Mouse (Mus musculus) urinary bladder, adult 18-20 months (tissue): ENCODE data around the gene Tvp23a.

Experiments
- DNase-seq, 2 experiments: peaks; one replicate each; pipeline ENCODE4 v3.0.0; 2022; ENCODE audit warnings: low spot score in 2 of 2, mixed read lengths in 2 of 2

The Tvp23a gene

GRCm38 (mm10) chr16:10453872-10454582 is 6.9 kb upstream of the Tvp23a start:
- no peak for DNase-seq

GRCm38 (mm10) chr16:10452445-10452896 is 5.3 kb upstream of the Tvp23a start:
- peak; percentile 16 to 37 for DNase-seq

DNA sequence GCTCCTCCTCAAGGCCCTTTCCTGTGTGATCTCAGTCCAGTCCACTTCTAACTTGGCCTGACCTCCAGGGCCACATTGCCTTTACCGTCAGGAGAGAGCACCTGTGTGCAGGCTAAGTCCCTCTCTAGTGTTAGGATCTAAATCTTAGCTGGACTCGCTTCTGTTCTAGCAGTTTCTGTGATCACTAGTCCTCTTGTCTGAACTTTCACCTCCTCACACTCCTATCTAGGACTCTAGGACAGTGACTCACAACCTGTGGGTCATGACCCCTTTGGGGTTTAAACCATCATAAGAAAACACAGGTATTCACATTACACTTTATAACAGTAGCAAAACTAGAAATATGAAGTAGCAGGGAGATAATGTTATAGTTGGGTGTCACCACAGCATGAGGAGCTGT is 4.7 kb upstream of the Tvp23a start:
- DNase-seq = no peak

- no peak for DNase-seq
These were observed 1.8 kb upstream of the Tvp23a start for GRCm38 (mm10) chr16:10448931-10449330.

- no peak for DNase-seq
These were observed 619 bp upstream of the Tvp23a start for GRCm38 (mm10) chr16:10447781-10448180.

GRCm38 (mm10) chr16:10446573-10447263 is 444 bp downstream of the Tvp23a start:
- no peak for DNase-seq

DNA sequence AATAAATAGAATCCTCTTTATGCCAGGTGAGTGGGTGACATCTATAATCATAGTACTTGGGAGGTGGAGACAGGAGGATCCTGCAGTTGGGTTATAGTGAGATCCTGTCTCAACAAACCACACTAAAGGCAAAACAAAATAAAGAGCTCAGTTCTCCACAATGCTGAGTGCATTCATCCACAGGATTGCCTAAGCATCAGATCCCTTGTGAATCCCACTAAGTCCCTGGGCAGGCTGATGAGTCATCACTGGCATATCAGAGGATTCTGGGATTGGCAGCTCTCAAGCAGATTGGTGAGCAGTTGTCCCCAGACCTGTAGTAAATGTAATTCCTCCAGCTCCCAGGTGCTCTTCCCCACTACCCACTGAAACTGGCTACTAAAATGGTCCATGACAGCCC is 3.4 kb downstream of the Tvp23a start:
- DNase-seq = no peak

- no peak for DNase-seq
These were observed 5.4 kb downstream of the Tvp23a start for GRCm38 (mm10) chr16:10441761-10442160.

DNA sequence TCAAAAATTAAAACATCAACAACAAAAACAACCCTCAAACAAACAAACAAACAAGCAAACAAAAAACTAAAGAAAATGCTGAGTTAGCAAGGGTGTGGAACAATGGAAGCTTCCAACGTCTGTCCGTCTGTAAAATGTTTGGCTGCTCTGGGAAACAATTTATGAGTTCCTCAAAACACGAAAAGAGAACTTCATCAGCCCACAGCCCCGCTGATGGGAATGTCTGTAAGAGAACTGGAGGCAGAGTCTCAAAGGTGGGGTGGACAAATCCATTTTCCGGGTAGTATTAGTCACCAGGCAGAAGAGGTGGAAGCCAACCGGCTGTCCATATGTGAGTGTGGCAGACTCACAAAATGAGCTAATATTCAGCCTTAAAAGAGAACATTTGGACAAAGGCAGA is 5.8 kb downstream of the Tvp23a start:
- DNase-seq = no peak

- DNase-seq = no peak
These were observed 9.1 kb downstream of the Tvp23a start for GRCm38 (mm10) chr16:10438055-10438454.

- DNase-seq = no peak
These were observed 11.0 kb downstream of the Tvp23a start for GRCm38 (mm10) chr16:10436166-10436565.

GRCm38 (mm10) chr16:10433344-10433743 is 13.8 kb downstream of the Tvp23a start:
- DNase-seq = no peak

- no peak for DNase-seq
These were observed 14.8 kb downstream of the Tvp23a start for GRCm38 (mm10) chr16:10432387-10432786.

DNA sequence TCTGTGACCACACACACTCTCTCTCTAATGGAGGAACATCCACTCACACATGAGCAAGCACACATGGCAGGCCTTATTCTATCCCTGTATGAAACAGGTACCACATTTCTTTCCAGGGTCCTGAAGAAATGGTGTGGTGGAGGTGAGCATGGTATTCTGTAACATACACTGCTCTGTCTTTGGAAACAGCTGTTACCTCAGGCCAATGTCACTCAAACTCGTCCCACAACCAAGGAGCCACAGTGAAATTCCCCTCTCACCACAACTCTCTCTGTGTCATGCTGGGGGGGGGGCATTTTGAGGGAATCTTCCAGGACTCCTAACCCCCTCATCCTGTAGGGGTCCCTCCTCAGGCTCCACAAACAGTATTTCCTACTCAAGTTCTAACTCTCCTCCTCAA is 15.3 kb downstream of the Tvp23a start:
- no peak for DNase-seq

DNA sequence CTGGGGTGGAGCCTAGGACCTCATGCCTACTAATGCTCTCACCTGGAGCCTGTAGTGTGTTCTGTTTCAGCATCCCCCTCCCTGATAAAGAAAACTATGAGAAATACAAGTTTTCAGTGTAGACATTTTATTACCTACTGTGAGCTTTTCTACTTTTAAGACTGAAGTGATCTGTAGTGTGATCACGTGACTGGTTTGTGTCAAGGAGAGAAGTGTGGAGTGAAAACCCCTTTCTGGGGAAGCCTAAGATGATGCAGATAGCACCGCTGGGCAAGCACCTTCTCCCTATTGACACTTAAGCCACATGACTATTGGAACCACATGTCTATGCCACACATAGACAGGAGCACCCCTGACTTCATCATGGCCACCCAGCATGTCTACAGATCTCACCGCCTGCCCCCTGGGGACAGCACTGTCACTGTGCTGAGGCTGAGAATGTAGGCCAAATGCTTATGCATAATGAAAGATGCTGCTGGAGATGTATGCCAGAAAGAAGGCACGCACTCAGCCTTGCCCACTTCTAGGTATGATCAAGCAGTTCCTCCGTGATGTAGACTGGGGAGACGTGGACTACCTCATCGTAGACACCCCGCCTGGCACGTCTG is 26.6 kb downstream of the Tvp23a start:
- no peak for DNase-seq

DNA sequence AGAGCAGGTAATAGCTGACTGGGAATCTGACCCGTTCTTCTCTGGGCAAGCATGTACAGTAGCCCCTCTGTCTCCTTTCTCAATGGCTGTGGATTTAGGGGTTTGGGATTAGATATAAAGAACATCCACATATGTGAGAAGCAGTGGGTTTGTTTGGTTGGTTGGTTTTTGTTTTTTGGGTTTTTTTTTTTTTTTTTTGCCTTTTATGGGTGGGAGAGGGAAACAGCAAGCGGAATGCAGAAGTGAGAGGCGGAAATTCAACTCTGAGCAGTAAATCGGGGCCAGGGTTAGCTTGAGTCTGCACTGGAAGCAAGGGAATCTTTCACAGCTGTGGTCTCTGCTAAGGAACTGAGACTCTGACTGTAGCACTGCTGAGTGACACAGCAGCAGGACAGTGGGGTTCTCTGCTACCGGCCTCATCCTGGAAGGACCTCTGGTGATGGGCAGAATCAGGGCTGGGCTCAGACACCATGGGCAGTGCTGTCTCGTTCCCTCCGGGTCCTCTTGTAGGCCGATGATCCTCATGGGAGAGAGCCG is 29.4 kb downstream of the Tvp23a start:
- DNase-seq = no peak

DNA sequence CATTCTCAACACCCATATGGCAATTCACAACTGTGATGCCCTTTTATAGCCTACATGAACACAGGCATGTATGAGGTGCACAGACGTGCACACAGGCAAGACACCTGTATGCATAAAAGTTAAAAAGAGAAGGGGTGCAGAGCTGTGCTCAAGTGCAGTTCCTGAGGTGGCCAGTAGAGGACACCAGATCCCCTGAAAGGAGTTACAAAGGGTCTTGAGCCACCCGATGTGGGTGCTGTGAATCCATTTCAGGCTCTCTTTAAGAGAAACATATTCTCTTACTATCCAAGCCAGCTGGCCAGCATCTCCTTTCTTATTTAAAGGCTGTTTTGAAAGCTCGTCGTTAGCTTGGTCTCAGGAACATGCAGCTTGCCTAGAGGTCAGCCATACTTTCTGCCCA is 30.3 kb downstream of the Tvp23a start:
- DNase-seq = no peak

DNA sequence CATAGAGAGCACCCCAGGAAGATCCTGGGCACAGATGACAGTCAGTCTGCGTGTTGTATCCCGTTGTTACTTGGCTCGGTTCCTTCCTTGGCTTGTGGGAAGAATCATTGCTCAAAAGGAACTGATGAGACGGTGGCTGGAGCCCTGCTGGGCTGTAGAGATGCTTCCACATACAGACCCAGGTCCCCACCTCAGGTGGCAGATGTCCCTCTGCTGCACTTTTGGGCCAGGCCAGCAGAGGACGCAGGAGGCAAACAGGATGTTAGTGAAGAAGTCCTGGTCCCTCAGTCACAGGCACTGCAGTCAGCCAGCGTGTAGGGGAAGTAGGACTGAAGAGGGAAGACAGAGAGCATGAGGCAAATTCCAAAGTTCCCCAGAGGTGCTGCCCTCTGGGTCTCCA is 31.2 kb downstream of the Tvp23a start:
- no peak for DNase-seq

- DNase-seq = peak; percentile 87 to 95
These were observed 35.1 kb downstream of the Tvp23a start, which contains the start of gene Nubp1 for GRCm38 (mm10) chr16:10411764-10412746. Gene Nubp1 (plus strand): TSS chr16:10411948.

DNA sequence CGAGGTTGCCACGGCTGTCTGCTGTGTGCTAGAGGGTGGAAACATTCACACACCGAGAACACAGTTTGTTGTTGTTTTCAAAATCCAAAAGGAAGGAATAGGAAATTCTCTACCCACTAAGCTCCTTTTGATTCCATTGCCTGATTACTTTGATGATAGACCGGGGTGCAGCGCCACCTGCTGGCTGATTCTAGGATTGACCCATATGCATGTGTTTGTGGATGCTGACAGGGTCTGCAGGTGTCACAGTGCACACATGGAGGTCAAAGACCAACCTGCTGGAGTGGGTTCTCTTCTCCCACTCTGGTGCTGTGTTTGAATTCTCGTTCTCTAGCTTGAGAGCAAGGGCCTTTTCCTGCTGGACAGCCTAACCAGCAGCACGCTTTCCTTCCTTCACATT is 48.0 kb downstream of the Tvp23a start:
- DNase-seq = peak; percentile 67 to 83

GRCm38 (mm10) chr16:10398755-10399154 is 48.4 kb downstream of the Tvp23a start:
- no peak for DNase-seq
